Mouse (Mus musculus) liver, adult 2 months (tissue): Measurements from ENCODE around the gene Abl1.

Source experiments
- CTCF ChIP-seq: fragments of 200-500 bp; IDR thresholded peaks from 2 replicates; pipeline ENCODE4 v1.5.1; 2011; ENCODE audit warnings: low read depth, low read length, control low read depth
- POLR2A ChIP-seq: fragments of 200-500 bp; IDR thresholded peaks from 2 replicates; pipeline ENCODE4 v1.6.1; 2011; ENCODE audit warnings: low read length, control low read depth; ENCODE audit not compliant: insufficient read depth; ENCODE audit errors: extremely low read depth

DNA sequence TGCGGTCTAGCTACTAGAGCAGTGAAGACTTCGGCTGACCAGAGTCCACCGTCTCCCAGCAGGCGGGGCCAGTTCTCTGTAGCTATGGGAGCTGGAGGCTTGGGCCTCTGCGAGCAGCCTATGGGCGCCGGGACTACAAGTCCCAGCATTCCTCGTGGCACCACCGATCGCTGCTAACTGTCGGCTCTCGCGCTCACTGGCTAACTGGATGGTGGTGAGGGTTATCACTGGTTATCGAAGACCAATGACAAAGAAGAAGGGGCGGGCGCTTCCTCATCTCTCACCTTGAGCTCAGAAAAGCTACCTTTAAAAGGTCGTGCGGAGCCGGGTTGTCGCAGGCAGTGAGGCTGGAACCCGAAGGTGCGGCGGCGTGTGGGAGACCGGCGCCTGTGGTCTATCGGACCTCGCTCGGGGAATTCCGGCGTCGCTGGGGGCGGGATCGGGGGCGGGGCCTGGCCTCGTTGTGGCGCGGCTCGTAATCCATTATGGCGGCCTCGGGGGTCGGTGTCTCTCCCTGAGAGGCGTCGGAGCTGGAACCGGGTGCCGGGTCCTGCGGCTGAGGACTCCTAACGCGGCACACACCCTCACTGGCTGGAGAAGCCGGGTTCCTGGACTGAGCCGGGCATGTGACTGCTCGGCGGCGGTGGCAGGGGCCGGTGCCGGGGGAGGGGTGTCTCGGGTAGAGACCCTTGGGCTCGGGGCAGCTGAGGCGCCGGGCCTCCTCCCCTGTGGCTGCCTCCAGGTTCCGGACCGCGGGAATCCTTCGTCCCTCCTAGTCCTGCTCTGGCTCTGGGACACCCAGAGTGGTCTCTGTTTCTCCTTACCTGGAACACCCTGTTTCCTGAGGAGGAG is at the start of gene Abl1:
- peak; percentile 67; the same call in 1 of the 2 replicates for TF ChIP-seq POLR2A
- TF ChIP-seq CTCF: 0 out of 2 replicates have a peak, but pooled peaks have one; percentile 45
